Mouse (Mus musculus) forebrain, embryonic 14.5 days (tissue): ENCODE measurements around the gene Hist2h3b. TPM values are rescaled to one million over a fixed set of nuclear protein-coding genes. Genes with fewer than 3 reads are reported as not detected.

ENCODE experiments used
- ATAC-seq: fragments of 200-750 bp; cut with Nextera tagmentation; 2 replicates; pipeline ENCODE4 v1.8.0; 2017; ENCODE audit warnings: mild to moderate bottlenecking, moderate library complexity
- DNase-seq: peaks from one replicate; pipeline ENCODE4 v3.0.0-alpha.2; 2015; ENCODE audit warnings: low spot score
- H3K27ac ChIP-seq: fragments of 300-500 bp; sonication (generic); 2 replicates; pipeline ENCODE4 v1.5.1; 2014; ENCODE audit warnings: low read depth, mild to moderate bottlenecking, control low read depth, low read length, moderate library complexity
- H3K27me3 ChIP-seq: fragments of 300-500 bp; sonication (generic); replicated peaks from 2 replicates; pipeline ENCODE4 v1.6.1; 2014; ENCODE audit warnings: low read length, control low read depth, mixed read lengths; ENCODE audit not compliant: control insufficient read depth, insufficient read depth
- H3K36me3 ChIP-seq: fragments of 300-500 bp; sonication (generic); 2 replicates; pipeline ENCODE4 v1.6.1; 2014; ENCODE audit warnings: low read length, control low read depth; ENCODE audit not compliant: control insufficient read depth, insufficient read depth
- H3K4me1 ChIP-seq: fragments of 300-500 bp; sonication (generic); 2 replicates; pipeline ENCODE4 v1.6.1; 2014; ENCODE audit warnings: antibody characterized with exemption, low read length, control low read depth; ENCODE audit not compliant: control insufficient read depth, insufficient read depth
- H3K4me2 ChIP-seq: fragments of 300-500 bp; sonication (generic); 2 replicates; pipeline ENCODE4 v1.6.1; 2014; ENCODE audit warnings: mild to moderate bottlenecking, control low read depth, low read length
- H3K4me3 ChIP-seq: fragments of 300-500 bp; sonication (generic); 2 replicates; pipeline ENCODE4 v1.5.1; 2014; ENCODE audit warnings: low read depth, low read length, control low read depth
- H3K9ac ChIP-seq: fragments of 300-500 bp; sonication (generic); 2 replicates; pipeline ENCODE4 v1.6.1; 2014; ENCODE audit warnings: mild to moderate bottlenecking, low read length, control low read depth, moderate library complexity
- H3K9me3 ChIP-seq: fragments of 300-500 bp; sonication (generic); replicated peaks from 2 replicates; pipeline ENCODE4 v1.6.1; 2016; ENCODE audit warnings: low read length, control low read depth, mixed read lengths; ENCODE audit not compliant: control insufficient read depth
- WGBS: fragments of 180-500 bp; shearing (Covaris S2); extraction: QIAGEN DNeasy Blood & Tissue Kit; methylation state at CpG from one replicate; pipeline ENCODE4 v1.1.7; 2014; 5-methylcytosine and 5-hydroxymethylcytosine counted together
- microRNA-seq: library from miRNA; unstranded; fragments of <30 nt; microRNA quantifications from one replicate; pipeline ENCODE4, GENCODE M21; 2016
- polyA plus RNA-seq: library from polyadenylated mRNA; unstranded; fragments of >200 nt; fragmentation: Nextera tagmentation; extraction: Ambion mirVana; gene quantifications from 2 replicates; pipeline ENCODE4 v1.2.1, GENCODE M21; 2014

The Hist2h3b gene
- polyA plus RNA-seq, 1 experiment from 2014 or later, result 52.1 TPM

- ATAC-seq, result no peak
- H3K9ac ChIP-seq, result no peak overlapping the region
- no peaks in the 10 kb centered on the region for H3K9me3 ChIP-seq
- no peaks in the 10 kb centered on the region for H3K4me1 ChIP-seq
- no peak for DNase-seq
- H3K27ac ChIP-seq, result no peak overlapping the region
- no peak overlapping the region for H3K4me3 ChIP-seq
- H3K4me2 ChIP-seq, result no peak overlapping the region
- H3K36me3 ChIP-seq, result no peaks in the 10 kb centered on the region
- 98% methylated on average over 2 of the region's 2 CpGs for WGBS
- no peaks in the 10 kb centered on the region for H3K27me3 ChIP-seq
Observed at GRCm38 (mm10) chr3:96299562-96299961, 31.1 kb downstream of the Hist2h3b start.

GRCm38 (mm10) chr3:96300706-96301529 is 32.5 kb downstream of the Hist2h3b start:
- Histone ChIP-seq H3K27me3 (no peaks in the 10 kb centered on the region), H3K36me3 (no peaks in the 10 kb centered on the region), H3K4me2 (no peak overlapping the region), H3K4me3 (no peak overlapping the region), H3K9me3 (no peaks in the 10 kb centered on the region), H3K4me1 (no peaks in the 10 kb centered on the region), H3K27ac (no peak overlapping the region), H3K9ac (no peak overlapping the region)
- DNase-seq (no peak), ATAC-seq (no peak)
- 79% methylated on average over 26 of the region's 26 CpGs for WGBS

DNA sequence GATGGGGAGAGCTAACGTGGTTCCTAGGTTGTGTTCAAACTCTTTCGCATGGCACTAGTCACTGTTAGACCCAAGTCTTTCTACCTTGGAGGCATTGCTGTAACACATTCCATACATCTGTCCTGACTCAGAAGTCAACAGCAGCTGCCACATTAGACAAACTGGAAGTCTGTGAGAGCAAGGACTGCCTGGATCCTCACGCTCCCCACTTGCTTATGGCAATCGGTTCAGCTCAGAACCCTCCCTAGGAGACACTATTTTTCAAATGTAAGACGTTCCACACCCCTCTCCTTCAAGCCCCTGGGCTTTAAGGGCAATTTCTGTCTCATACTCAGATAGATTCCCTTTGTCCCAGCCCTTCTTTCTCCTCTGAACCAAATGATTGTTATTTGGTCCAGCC is 33.6 kb downstream of the Hist2h3b start:
- no peak overlapping the region for H3K4me3 ChIP-seq
- no peaks in the 10 kb centered on the region for H3K27me3 ChIP-seq
- 84% methylated on average over 5 of the region's 5 CpGs for WGBS
- no peak overlapping the region for H3K4me2 ChIP-seq
- H3K36me3 ChIP-seq, result no peaks in the 10 kb centered on the region
- H3K27ac ChIP-seq, result no peak overlapping the region
- no peak for ATAC-seq
- H3K4me1 ChIP-seq, result no peaks in the 10 kb centered on the region
- no peak overlapping the region for H3K9ac ChIP-seq
- no peak for DNase-seq
- no peaks in the 10 kb centered on the region for H3K9me3 ChIP-seq

DNA sequence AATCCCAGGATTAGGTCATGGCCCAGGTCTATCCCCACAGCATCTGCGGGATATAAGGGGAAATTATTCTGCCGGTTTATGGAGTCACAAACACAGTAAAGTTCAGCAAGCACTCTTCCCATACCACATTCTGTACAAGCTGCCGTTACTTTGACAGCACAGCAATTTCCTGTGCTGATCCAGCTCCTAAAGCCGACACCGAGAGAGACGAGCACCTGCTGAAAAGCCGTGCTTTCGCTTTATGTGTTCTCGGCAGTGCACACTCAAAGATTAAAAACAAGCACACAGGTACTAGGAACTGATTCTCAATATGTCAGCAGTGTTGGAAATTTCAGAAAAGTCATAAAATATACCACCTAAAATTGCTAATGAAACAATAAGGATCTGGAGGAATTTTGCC is 38.1 kb downstream of the Hist2h3b start:
- Histone ChIP-seq H3K27me3 (no peaks in the 10 kb centered on the region), H3K36me3 (no peaks in the 10 kb centered on the region), H3K27ac (no peak overlapping the region), H3K9me3 (no peaks in the 10 kb centered on the region), H3K4me1 (no peaks in the 10 kb centered on the region), H3K9ac (no peak overlapping the region), H3K4me2 (no peak overlapping the region), H3K4me3 (no peak overlapping the region)
- no peak for DNase-seq
- no peak for ATAC-seq
- 92% methylated on average over 9 of the region's 9 CpGs for WGBS

DNA sequence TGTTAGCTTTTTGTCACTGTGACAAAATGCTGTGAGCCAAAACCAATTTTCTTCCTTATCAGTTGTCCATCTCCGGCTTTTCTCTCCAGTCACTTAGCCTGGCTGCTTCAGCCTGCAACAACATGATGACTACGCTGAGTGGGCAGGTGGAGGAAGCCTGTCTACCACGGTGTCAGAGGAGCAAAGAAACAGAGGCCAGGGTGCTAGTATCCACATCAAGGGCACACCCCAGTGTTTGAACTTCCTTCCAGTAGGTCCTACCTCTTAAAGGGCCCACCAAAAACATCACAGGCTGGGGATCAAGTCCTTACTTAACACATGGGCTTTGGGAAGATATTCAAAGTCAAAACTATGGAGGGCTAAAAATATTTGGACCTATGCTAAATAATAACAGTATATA is 41.0 kb downstream of the Hist2h3b start:
- no peak overlapping the region for H3K27ac ChIP-seq
- DNase-seq (no peak), ATAC-seq (no peak)
- no peak overlapping the region for H3K4me2 ChIP-seq
- no peaks in the 10 kb centered on the region for H3K4me1 ChIP-seq
- no peaks in the 10 kb centered on the region for H3K9me3 ChIP-seq
- H3K36me3 ChIP-seq, result no peaks in the 10 kb centered on the region
- no peak overlapping the region for H3K9ac ChIP-seq
- no peaks in the 10 kb centered on the region for H3K27me3 ChIP-seq
- 77% methylated on average over 3 of the region's 3 CpGs for WGBS
- no peak overlapping the region for H3K4me3 ChIP-seq

DNA sequence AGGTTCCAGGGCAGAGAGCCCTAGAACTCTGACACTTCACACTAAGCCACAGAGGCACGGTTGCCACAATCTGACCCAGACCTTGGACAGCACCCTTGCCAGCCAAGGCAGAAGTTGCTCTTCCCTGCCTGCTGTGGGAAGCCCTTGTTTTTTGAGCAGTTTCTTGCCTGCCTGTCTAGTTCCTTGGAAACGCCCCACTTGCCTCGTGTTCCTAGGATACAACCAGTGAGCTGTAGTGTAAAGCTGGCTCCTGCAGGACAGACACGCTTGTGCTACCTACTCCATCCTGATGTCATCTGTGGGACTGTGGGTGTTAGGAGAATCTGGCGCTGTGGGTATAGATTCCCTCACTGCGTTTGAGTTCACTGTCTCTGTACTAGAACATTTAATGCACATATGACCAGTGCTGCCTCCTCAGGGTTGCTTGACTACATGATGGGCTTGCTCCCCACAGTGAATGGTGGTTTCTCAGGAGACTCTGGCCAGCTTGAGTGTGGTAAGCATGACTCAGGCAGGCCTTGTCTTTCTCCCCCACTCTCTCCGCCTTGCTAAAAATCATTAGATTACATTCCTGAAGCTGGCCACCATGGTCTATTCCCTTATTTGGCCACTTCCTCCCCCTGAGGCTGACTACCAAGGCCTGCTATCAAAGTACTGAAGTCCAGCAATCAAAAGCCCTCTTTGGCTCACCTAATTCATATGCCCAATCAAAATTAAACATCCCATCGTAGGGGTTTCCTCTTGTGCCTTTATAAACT is 44.1 kb downstream of the Hist2h3b start:
- no peaks in the 10 kb centered on the region for H3K9me3 ChIP-seq
- H3K4me1 ChIP-seq, result no peaks in the 10 kb centered on the region
- no peaks in the 10 kb centered on the region for H3K27me3 ChIP-seq
- H3K36me3 ChIP-seq, result no peaks in the 10 kb centered on the region
- no peak overlapping the region for H3K4me2 ChIP-seq
- 71% methylated on average over 8 of the region's 8 CpGs for WGBS
- H3K27ac ChIP-seq, result no peak overlapping the region
- H3K9ac ChIP-seq, result no peak overlapping the region
- no peak overlapping the region for H3K4me3 ChIP-seq
- no peak for ATAC-seq
- DNase-seq, result no peak

Small RNA genes lying within 50 kb of the gene (microRNA-seq; reads per million reads assigned to microRNA genes)
- gene Gm44492 (not detected), gene Gm47311 (not detected), gene Gm47313 (not detected)

Other genes starting within 250 kb of the Hist2h3b start
- gene Vps45, start 210.2 kb upstream of the Hist2h3b start, polyA plus RNA-seq, result 48.3 and 54.8 TPM in 2 replicates
- 4.0 and 4.4 TPM in 2 replicates for gene Otud7b, start 164.1 kb upstream of the Hist2h3b start, polyA plus RNA-seq
- 7.0 and 7.9 TPM in 2 replicates for gene Mtmr11, start 106.7 kb upstream of the Hist2h3b start, polyA plus RNA-seq
- 169 and 170 TPM in 2 replicates for gene Sf3b4, start 96.3 kb upstream of the Hist2h3b start, polyA plus RNA-seq
- 44.4 and 56.2 TPM in 2 replicates for gene Sv2a, start 87.5 kb upstream of the Hist2h3b start, polyA plus RNA-seq
- 80.7 and 96.3 TPM in 2 replicates for gene Bola1, start 48.9 kb upstream of the Hist2h3b start, polyA plus RNA-seq
- 1.7 TPM in 1 of 2 replicates, not detected in the other for gene Hist2h2ab, start 48.8 kb upstream of the Hist2h3b start, polyA plus RNA-seq
- 3.4 and 7.5 TPM in 2 replicates for gene Hist2h2ac, start 47.8 kb upstream of the Hist2h3b start, polyA plus RNA-seq
- gene Hist2h2be, start 47.5 kb upstream of the Hist2h3b start, polyA plus RNA-seq, result 11.8 and 12.5 TPM in 2 replicates
- gene Hist2h3c2, start 29.5 kb upstream of the Hist2h3b start, polyA plus RNA-seq, result 5.2 and 9.1 TPM in 2 replicates
- gene Hist2h2aa2, start 28.4 kb upstream of the Hist2h3b start, polyA plus RNA-seq, result 58.1 and 74.2 TPM in 2 replicates
- gene Hist2h2aa1, start 23.2 kb upstream of the Hist2h3b start, polyA plus RNA-seq, result 23.1 and 35.7 TPM in 2 replicates
- gene Hist2h3c1, start 22.0 kb upstream of the Hist2h3b start, polyA plus RNA-seq, result 0.85 TPM in 1 of 2 replicates, not detected in the other
- gene Hist2h4, start 5.3 kb upstream of the Hist2h3b start, polyA plus RNA-seq, result 3.8 and 8.1 TPM in 2 replicates
- gene Hist2h2bb, start 1.1 kb downstream of the Hist2h3b start, polyA plus RNA-seq, result 10.8 and 17.6 TPM in 2 replicates
- 1.5 and 1.6 TPM in 2 replicates for gene Fcgr1, start 25.3 kb downstream of the Hist2h3b start, polyA plus RNA-seq
- not detected in 2 replicates for gene BC107364, start 183.7 kb downstream of the Hist2h3b start, polyA plus RNA-seq